Mouse (Mus musculus): Measurements from ENCODE around the gene Syt3.

Gene Syt3

GRCm38 (mm10) chr7:44383980-44384715 is at the start of gene Syt3:
Syt3 (plus strand) TSS chr7:44384102.
- DNase-seq = peak; percentile 55 to 70

GRCm38 (mm10) chr7:44334139-44334538 is 49.8 kb upstream of the Syt3 start:
- DNase-seq = no peak

GRCm38 (mm10) chr7:44335031-44335878 is 48.6 kb upstream of the Syt3 start:
- no peak for DNase-seq

- DNase-seq = no peak
These were observed 47.6 kb upstream of the Syt3 start for GRCm38 (mm10) chr7:44336046-44337021.

DNA sequence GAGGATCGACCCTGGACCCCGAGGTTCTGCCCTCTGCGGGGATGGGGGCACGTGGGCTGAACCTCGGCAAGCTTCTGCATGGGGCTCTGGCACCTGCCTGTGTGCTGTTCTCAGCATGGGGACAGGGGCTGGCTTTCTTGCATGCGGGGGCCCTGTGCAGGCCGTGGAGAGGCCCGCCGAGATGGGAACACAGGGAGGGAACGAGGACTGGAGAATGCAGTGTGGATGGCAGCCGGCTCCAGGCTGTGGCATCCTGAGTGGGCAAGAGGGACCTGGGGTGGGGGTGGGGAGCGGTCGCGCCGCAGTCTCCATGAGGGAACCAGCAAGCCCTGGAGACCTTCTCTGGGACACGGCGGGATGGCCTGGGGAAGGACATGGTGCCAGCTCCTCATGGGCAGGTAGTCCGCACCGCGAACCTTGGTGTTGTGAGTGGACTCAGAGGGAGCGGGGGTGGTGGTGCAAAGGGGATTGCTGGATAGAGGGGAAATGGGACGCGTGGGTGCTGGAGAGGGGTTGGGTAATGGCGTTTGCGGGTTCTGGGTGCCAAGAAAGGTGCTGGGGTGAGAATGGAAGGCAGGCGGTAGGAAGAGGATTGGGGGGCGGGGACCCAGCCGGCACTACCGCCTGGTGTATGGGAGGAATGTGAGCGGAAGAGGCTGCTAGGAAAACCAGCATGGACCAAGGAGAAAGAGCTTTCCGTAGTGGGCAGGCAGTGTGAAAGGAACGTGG is 46.6 kb upstream of the Syt3 start:
- no peak for DNase-seq

- no peak for DNase-seq
These were observed 43.7 kb upstream of the Syt3 start for GRCm38 (mm10) chr7:44340226-44340625.

- DNase-seq = no peak
These were observed 42.8 kb upstream of the Syt3 start for GRCm38 (mm10) chr7:44341119-44341518.

- no peak for DNase-seq
These were observed 42.2 kb upstream of the Syt3 start for GRCm38 (mm10) chr7:44341714-44342113.

GRCm38 (mm10) chr7:44343459-44344015 is 40.4 kb upstream of the Syt3 start:
- no peak for DNase-seq

DNA sequence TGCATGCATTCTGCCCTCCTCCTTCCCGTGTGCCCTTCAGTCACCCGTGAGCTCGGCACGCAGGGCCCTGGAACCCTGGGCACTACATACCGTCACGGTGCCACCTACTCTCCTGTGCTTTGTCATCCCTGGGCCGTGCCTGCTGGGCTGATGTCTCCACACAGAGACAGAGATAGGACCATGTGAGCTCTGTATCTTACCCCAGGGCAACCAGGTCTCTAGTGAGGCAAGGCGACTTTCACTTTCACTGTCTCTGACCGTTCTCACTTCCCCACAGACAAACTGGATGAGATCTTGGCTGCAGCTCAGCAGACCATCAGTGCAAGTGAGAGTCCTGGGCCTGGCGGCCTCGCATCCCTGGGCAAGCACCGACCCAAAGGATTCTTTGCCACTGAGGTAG is 39.3 kb upstream of the Syt3 start:
- no peak for DNase-seq

DNA sequence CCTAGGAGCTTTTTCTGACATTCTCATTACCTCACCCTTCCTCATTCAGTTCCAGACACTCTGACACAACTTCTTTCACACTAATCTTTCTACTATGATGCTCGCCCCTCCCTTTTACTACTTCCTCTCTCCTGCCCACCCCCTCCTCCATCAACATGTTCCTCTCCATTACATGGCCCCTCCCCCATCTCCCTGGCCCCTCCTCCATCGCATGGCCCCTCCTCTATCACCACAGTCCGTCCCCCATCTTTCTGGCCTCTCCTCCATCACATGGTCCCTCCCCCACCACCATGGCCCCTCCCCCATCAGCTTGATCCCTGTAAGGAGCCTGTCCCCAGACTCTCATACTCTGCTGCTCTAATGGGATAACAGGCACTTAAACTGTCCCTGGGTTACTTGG is 34.9 kb upstream of the Syt3 start:
- no peak for DNase-seq

DNA sequence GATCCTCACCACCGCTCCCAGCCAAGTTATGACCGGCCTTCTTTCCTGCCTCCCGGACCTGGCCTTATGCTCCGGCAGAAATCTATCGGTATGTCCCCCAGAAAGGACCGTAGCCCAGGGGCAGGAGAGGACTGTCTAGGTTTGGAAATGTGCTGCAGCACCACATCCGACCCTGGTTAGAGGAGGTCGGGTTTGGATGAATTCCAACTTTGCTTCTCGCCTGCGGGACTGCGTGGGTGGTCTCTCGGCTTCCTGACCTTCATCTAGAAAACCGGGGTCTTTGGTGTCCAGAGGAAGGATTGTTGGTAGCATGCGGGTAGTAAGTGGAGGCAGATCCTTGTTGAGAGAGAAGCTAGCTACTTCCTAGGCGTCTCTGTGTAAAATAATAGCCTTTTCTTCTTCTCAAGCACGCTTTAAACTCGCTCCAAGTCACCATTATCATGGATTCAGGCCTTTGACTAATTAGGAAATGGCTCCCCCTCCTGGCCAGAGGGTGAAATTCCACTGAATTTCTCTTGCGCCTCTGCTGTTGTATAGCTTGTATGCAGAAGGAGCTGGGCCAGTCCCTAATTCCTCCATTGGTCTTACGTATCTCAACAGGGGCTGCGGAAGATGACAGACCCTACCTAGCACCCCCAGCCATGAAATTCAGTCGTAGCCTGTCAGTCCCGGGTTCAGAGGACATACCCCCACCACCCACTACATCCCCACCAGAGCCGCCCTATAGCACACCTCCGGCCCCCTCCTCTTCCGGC is 32.8 kb upstream of the Syt3 start:
- peak; percentile 49 to 60 for DNase-seq

DNA sequence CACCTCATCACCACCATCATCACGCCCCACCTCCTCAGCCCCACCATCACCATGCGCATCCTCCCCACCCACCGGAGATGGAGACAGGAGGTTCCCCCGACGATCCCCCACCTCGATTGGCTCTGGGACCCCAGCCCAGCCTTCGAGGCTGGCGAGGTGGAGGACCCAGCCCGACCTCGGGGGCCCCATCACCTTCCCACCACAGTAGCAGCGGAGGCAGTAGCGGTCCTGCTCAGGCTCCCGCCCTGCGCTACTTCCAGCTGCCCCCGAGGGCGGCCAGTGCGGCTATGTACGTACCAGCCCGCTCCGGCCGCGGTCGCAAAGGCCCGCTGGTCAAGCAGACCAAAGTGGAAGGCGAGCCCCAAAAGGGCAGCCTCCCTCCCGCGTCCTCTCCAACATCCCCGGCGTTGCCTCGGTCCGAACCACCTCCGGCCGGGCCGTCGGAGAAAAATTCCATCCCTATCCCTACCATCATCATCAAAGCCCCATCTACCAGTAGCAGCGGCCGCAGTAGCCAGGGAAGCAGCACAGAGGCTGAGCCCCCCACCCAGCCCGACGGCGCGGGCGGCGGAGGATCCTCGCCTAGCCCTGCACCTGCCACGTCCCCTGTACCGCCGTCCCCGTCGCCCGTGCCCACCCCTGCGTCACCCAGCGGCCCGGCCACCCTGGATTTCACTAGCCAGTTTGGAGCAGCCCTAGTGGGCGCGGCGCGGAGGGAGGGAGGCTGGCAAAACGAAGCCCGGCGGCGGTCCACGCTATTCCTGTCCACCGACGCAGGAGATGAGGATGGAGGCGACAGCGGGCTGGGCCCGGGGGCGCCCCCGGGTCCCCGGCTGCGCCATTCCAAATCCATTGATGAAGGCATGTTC is 31.8 kb upstream of the Syt3 start:
- no peak for DNase-seq

- no peak for DNase-seq
These were observed 30.9 kb upstream of the Syt3 start for GRCm38 (mm10) chr7:44352750-44353600.

GRCm38 (mm10) chr7:44353601-44354340 is 30.1 kb upstream of the Syt3 start:
- DNase-seq = no peak

GRCm38 (mm10) chr7:44355411-44355810 is 28.5 kb upstream of the Syt3 start:
- no peak for DNase-seq

DNA sequence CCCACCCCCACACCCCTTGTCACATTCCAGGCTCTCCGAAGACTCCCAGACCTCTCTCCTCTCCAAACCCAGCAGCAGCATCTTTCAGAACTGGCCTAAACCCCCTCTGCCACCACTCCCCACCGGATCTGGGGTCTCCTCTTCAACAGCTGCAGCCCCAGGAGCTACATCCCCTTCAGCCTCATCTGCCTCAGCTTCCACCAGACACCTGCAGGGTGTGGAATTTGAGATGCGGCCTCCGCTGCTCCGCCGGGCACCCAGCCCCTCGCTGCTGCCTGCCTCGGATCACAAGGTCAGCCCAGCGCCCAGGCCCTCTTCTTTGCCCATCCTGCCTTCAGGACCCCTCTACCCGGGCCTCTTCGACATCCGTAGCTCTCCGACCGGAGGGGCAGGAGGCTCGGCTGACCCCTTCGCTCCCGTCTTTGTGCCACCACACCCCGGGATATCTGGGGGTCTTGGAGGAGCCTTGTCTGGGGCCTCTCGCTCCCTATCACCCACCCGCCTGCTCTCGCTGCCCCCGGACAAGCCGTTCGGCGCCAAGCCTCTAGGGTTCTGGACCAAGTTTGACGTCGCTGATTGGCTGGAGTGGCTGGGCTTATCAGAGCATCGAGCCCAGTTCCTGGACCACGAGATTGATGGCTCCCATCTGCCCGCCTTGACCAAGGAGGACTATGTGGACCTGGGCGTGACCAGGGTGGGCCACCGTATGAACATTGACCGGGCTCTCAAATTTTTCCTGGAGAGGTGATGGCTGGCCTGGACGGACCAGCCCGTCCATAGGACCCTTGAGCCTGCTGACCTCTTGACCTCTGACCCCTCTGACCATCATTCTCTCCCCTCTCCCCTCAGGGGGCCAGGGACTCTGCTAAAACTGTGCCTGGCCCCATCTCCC is 27.1 kb upstream of the Syt3 start:
- no peak for DNase-seq

All from thymus, postnatal 36 days (tissue).